Mouse (Mus musculus) neural tube, embryonic 12.5 days (tissue): ENCODE data around the gene Gcnt4. TPM values are rescaled to one million over a fixed set of nuclear protein-coding genes. Genes with fewer than 3 reads are reported as not detected.
A peak's percentile ranks its signal among the peaks of the same experiment; 100 is the strongest.

Source experiments
- ATAC-seq: fragments of 200-750 bp; cut with Nextera tagmentation; 2 replicates; pipeline ENCODE4 v1.8.0; 2017; ENCODE audit warnings: low read depth, mild to moderate bottlenecking, moderate TSS enrichment, moderate library complexity; ENCODE audit not compliant: low FRiP score
- H3K27ac ChIP-seq: fragments of 300-500 bp; sonication (generic); 2 replicates; pipeline ENCODE4 v1.5.1; 2016
- H3K27me3 ChIP-seq: fragments of 300-500 bp; sonication (generic); replicated peaks from 2 replicates; pipeline ENCODE4 v1.6.1; 2016; ENCODE audit warnings: mild to moderate bottlenecking
- H3K36me3 ChIP-seq: fragments of 300-500 bp; sonication (generic); 2 replicates; pipeline ENCODE4 v1.6.1; 2016; ENCODE audit warnings: mild to moderate bottlenecking
- H3K4me1 ChIP-seq: fragments of 300-500 bp; sonication (generic); 2 replicates; pipeline ENCODE4 v1.6.1; 2016
- H3K4me2 ChIP-seq: fragments of 300-500 bp; sonication (generic); replicated peaks from 2 replicates; pipeline ENCODE4 v1.6.1; 2016; ENCODE audit warnings: mild to moderate bottlenecking
- H3K4me3 ChIP-seq: fragments of 300-500 bp; sonication (generic); 2 replicates; pipeline ENCODE4 v1.5.1; 2016
- H3K9ac ChIP-seq: fragments of 300-500 bp; sonication (generic); 2 replicates; pipeline ENCODE4 v1.6.1; 2016; ENCODE audit warnings: mild to moderate bottlenecking
- H3K9me3 ChIP-seq: fragments of 300-500 bp; sonication (generic); 2 replicates; pipeline ENCODE4 v1.6.1; 2016; ENCODE audit warnings: mild to moderate bottlenecking
- WGBS: fragments of 180-500 bp; shearing (Covaris S2); methylation state at CpG from one replicate; pipeline ENCODE4 v1.1.7; 2016; 5-methylcytosine and 5-hydroxymethylcytosine counted together
- polyA plus RNA-seq: library from polyadenylated mRNA; unstranded; fragments of >200 nt; fragmentation: Nextera tagmentation; extraction: Ambion mirVana; gene quantifications from 2 replicates; pipeline ENCODE4 v1.2.1, GENCODE M21; 2016

Gene Gcnt4
- polyA plus RNA-seq, 1 experiment from 2014 or later: 0.24 TPM

GRCm38 (mm10) chr13:96983251-96984126 lies 59.0 kb downstream of the Gcnt4 start:
- Histone ChIP-seq H3K9me3 (no peaks in the 10 kb centered on the region), H3K4me3 (no peak overlapping the region), H3K27ac (no peak overlapping the region), H3K36me3 (no peaks in the 10 kb centered on the region), H3K4me2 (0 out of 2 replicates have a peak overlapping the region, but pooled peaks have one; percentile 12), H3K9ac (no peak overlapping the region), H3K27me3 (no peaks in the 10 kb centered on the region), H3K4me1 (0 out of 2 replicates have a peak, but pooled peaks cover 3% of the 10 kb centered on the region)
- ATAC-seq: no peak
- WGBS: 58% methylated on average over 26 of the region's 26 CpGs

- Histone ChIP-seq H3K36me3 (no peaks in the 10 kb centered on the region), H3K4me2 (no peak overlapping the region), H3K4me3 (no peak overlapping the region), H3K9ac (no peak overlapping the region), H3K27me3 (no peaks in the 10 kb centered on the region), H3K27ac (no peak overlapping the region), H3K9me3 (no peaks in the 10 kb centered on the region), H3K4me1 (0 out of 2 replicates have a peak, but pooled peaks cover 3% of the 10 kb centered on the region)
- no peak for ATAC-seq
- WGBS: 80% methylated on average over 5 of the region's 5 CpGs
Measured at GRCm38 (mm10) chr13:96984688-96985087, 60.2 kb downstream of the Gcnt4 start.

GRCm38 (mm10) chr13:96985599-96986275 lies 61.2 kb downstream of the Gcnt4 start:
- H3K36me3 ChIP-seq: no peaks in the 10 kb centered on the region
- H3K4me1 ChIP-seq: 0 out of 2 replicates have a peak, but pooled peaks cover 3% of the 10 kb centered on the region
- no peak overlapping the region for H3K9ac ChIP-seq
- no peaks in the 10 kb centered on the region for H3K27me3 ChIP-seq
- H3K4me3 ChIP-seq: no peak overlapping the region
- H3K9me3 ChIP-seq: no peaks in the 10 kb centered on the region
- H3K4me2 ChIP-seq: no peak overlapping the region
- 69% methylated on average over 12 of the region's 12 CpGs for WGBS
- no peak for ATAC-seq
- no peak overlapping the region for H3K27ac ChIP-seq

- no peak for ATAC-seq
- no peak overlapping the region for H3K4me2 ChIP-seq
- H3K27ac ChIP-seq: no peak overlapping the region
- H3K36me3 ChIP-seq: no peaks in the 10 kb centered on the region
- H3K9me3 ChIP-seq: no peaks in the 10 kb centered on the region
- H3K4me3 ChIP-seq: no peak overlapping the region
- no peak overlapping the region for H3K9ac ChIP-seq
- 95% methylated on average over 16 of the region's 16 CpGs for whole genome bisulfite sequencing
- H3K4me1 ChIP-seq: no peaks in the 10 kb centered on the region
- H3K27me3 ChIP-seq: no peaks in the 10 kb centered on the region
Measured at GRCm38 (mm10) chr13:96989129-96989528, 64.6 kb downstream of the Gcnt4 start.

- Histone ChIP-seq H3K4me2 (no peak overlapping the region), H3K9ac (no peak overlapping the region), H3K27me3 (no peaks in the 10 kb centered on the region), H3K9me3 (no peaks in the 10 kb centered on the region), H3K36me3 (no peaks in the 10 kb centered on the region), H3K27ac (no peak overlapping the region), H3K4me3 (no peak overlapping the region), H3K4me1 (no peaks in the 10 kb centered on the region)
- ATAC-seq: no peak
- 97% methylated on average over 3 of the region's 3 CpGs for WGBS
Measured at GRCm38 (mm10) chr13:96990045-96990444, 65.6 kb downstream of the Gcnt4 start.

- no peaks in the 10 kb centered on the region for H3K36me3 ChIP-seq
- no peak overlapping the region for H3K4me2 ChIP-seq
- no peaks in the 10 kb centered on the region for H3K4me1 ChIP-seq
- no peak overlapping the region for H3K27ac ChIP-seq
- H3K4me3 ChIP-seq: no peak overlapping the region
- no peaks in the 10 kb centered on the region for H3K27me3 ChIP-seq
- no peaks in the 10 kb centered on the region for H3K9me3 ChIP-seq
- no peak overlapping the region for H3K9ac ChIP-seq
- WGBS: 81% methylated on average over 14 of the region's 14 CpGs
- ATAC-seq: no peak
Measured at GRCm38 (mm10) chr13:96990561-96991265, 66.2 kb downstream of the Gcnt4 start.

- no peak overlapping the region for H3K4me3 ChIP-seq
- no peak overlapping the region for H3K9ac ChIP-seq
- no peak overlapping the region for H3K4me2 ChIP-seq
- no peaks in the 10 kb centered on the region for H3K27me3 ChIP-seq
- H3K9me3 ChIP-seq: no peaks in the 10 kb centered on the region
- H3K4me1 ChIP-seq: no peaks in the 10 kb centered on the region
- H3K27ac ChIP-seq: no peak overlapping the region
- no peaks in the 10 kb centered on the region for H3K36me3 ChIP-seq
- WGBS: 31% methylated on average over 8 of the region's 8 CpGs
- no peak for ATAC-seq
Measured at GRCm38 (mm10) chr13:96993291-96993989, 69.0 kb downstream of the Gcnt4 start.

- Histone ChIP-seq H3K9ac (no peak overlapping the region), H3K4me3 (no peak overlapping the region), H3K4me1 (no peaks in the 10 kb centered on the region), H3K4me2 (no peak overlapping the region), H3K36me3 (no peaks in the 10 kb centered on the region), H3K27me3 (no peaks in the 10 kb centered on the region), H3K9me3 (no peaks in the 10 kb centered on the region), H3K27ac (no peak overlapping the region)
- WGBS: 78% methylated on average over 5 of the region's 5 CpGs
- ATAC-seq: no peak
Measured at GRCm38 (mm10) chr13:96995243-96995642, 70.8 kb downstream of the Gcnt4 start.

- no peak for ATAC-seq
- H3K36me3 ChIP-seq: no peaks in the 10 kb centered on the region
- no peaks in the 10 kb centered on the region for H3K4me1 ChIP-seq
- H3K4me3 ChIP-seq: no peak overlapping the region
- H3K27me3 ChIP-seq: no peaks in the 10 kb centered on the region
- no peak overlapping the region for H3K27ac ChIP-seq
- H3K9me3 ChIP-seq: no peaks in the 10 kb centered on the region
- 61% methylated on average over 1 of the region's 1 CpGs for WGBS
- no peak overlapping the region for H3K9ac ChIP-seq
- no peak overlapping the region for H3K4me2 ChIP-seq
Measured at GRCm38 (mm10) chr13:96997080-96997479, 72.6 kb downstream of the Gcnt4 start.
